Mouse (Mus musculus) testis, postnatal 14 days (tissue): Measurements from ENCODE around the gene Jph3.

Experiments
- DNase-seq: peaks from one replicate; pipeline ENCODE4 v3.0.0; 2021; ENCODE audit warnings: low spot score

Jph3 gene

DNA sequence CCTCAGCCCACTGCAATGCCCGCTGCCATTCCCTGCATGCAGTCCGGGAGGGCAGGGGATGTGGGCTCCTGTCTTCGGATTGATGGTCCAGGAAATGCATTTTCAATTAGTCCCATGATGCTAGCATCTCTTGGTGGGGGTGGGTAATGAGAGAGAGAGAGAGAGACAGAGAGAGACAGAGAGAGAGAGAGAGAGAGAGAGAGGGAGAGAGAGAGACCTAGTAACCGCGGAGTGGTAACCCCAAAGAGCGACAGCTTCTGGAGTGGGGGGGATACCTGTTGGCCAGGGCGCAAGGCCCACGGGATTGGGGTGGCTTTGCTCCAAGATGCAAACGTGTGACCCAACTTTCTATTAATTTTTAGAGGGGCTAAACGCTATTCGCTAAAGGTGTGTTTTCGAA is at the start of gene Jph3:
TSS of gene Jph3 (plus strand) at position 301 of the 400 bp plus-strand sequence.
- DNase-seq: no peak

DNA sequence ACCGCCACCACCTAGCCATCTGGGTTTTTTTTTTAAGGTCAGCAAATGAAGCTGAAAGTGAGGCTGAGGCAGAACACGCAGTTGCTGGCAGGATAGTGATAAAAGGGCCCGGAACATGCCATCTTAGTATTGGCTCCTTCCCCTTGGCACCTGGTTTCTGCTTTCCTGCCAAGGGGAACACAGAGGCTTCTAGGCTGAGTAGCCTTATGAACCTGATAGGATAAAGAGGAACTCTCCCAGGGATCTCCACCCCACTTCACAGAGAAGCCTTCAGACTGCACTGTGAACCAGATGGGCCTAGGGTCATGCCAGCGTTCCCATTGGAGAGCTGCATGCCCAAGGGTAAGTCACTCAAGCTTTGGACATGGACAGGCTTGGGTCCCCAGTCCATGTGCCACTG is 48.5 kb upstream of the Jph3 start:
- DNase-seq: no peak

DNA sequence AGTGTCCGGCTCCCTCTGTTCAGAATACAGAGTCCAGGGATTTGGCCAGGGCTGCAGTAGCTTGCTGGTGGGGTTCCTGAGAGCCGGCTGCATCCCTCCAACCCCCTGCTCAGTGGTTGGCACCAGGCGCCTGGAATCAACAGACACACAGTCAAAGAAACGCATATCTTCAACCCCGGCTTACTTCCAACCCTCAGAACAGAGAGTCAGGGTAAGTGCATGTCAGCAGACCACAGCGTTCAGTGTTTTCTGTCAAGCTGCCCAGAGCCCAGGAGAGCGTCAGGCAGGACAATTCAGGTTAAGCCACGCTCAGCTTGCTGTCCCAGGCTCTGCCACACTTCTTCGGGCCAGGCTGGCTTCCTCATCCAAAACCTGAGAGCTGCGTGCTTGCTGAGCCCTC is 48.0 kb upstream of the Jph3 start:
- no peak for DNase-seq

DNA sequence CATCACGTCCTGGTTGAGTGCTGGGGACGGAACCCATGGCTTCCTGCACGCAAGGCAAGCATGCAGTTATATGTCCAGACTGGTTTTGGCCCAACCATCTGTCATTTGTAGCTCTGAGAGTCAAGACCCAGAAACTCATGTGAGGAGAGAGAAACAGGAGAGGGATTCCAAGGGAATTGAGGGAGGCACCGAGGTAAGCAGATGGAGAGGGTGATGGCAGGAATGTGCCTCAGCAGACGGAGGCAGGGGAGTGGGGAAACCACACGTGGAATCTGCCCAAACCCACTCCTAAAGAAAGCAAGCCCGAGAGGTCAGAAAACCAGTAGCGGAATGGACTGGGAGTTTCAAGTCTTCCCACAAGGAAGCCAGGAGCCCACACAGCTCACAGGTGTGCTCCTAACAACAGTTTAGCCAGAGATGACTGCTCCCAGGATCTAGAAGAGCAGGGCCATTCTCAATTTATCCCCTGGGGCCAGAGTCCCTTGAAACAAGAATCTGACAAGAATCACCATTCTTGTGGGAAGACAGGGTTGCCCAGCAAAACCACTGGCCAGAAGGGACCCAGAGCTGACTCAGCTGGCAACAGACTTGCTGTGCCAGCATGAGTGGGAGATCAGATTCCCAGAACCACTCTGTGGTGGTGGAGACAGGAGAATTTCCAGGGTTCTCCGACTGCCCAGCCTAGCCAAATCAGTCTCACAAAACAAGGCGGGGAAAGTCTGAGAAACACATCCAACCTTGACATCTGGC is 46.2 kb upstream of the Jph3 start:
- no peak for DNase-seq

DNA sequence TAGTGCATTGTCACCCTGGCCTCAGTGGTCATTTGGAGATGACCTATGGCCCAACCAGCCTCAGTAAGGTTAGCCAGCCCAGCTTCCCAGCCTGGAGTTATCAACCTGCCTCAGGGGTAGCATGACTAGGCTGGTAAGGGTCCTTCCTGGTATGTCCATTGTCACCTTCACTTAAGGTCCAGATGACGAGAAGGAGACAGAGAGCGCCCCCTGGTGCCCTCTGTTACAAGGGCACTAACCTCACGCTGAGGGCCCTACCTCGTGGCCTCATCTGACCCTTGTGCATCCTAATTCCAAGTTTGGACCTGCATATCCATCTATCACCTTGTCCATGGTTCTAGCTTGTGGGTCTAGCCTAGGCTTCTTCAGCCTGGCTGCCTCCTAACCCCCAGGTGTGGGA is 44.0 kb upstream of the Jph3 start:
- DNase-seq: no peak

DNA sequence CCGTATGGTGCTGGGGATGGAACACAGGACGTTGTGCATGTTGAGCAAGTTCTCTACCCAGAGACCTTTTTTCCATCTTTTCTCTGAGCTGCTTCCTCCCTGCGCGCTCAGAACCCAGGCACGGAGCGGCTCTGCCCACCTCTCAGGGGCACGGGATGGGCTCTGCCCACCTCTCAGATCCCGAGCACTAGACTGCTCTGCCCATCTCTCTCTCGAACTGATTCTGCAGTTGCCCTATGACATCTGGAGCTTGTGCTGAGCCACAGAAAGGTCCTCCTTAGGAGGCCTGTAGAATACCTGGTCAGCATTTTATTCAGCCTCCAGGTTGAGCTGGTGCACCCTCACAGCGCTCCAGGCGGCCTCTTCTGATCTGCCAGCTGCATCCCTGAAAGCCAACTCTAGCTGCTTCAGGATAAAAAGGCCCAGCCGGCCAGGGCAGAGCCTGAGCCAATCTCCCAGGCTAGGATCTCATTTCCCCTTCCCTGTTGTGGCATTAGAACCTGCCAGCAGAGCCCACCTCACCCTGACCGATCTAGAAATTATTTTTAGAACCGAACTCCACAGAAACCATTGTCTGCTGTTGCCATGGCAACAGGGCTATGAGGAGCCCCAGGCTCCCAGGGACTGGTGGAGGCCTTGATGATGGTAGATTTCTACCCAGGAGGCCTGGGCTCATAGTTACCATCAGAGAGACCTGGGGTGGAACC is 41.8 kb upstream of the Jph3 start:
- no peak for DNase-seq

DNA sequence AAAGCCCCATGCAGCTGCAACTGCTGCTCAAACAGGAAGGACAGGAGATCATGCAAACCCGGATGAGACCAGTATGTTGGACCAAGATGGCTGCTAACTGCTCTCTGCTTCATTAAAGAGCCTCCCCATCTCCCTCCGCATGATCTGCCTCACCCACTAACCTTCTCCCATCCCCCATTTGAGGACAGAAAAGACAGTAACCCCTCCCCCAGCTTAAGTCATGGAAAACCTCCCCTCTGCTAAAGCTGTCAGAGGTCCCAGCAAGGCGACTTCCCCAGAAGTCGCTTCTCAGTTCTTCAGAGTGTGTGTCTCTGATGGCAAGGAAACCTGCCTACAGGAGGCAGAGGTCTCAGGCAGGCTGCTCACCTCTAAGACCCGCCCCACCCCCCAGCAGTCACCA is 40.9 kb upstream of the Jph3 start:
- no peak for DNase-seq

DNA sequence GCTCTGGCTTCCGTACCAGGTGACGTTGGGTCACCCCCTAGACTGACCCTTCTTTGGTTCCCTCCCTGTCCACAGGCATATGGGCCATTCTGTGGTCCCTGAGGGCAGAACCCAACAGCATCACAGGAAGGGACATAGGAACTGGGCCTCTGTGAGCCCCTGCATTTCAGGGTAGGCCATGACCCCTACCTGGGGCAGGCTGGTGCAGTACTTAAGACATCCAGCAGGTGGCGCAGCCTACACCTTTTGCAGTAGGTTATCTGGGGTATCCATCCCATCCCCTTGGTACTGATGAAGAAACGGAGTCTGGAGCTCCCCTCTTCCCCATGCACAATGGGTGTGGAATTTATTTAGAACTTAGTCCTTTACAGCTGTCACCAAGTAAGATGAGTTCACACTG is 35.0 kb upstream of the Jph3 start:
- DNase-seq: peak; percentile 57

DNA sequence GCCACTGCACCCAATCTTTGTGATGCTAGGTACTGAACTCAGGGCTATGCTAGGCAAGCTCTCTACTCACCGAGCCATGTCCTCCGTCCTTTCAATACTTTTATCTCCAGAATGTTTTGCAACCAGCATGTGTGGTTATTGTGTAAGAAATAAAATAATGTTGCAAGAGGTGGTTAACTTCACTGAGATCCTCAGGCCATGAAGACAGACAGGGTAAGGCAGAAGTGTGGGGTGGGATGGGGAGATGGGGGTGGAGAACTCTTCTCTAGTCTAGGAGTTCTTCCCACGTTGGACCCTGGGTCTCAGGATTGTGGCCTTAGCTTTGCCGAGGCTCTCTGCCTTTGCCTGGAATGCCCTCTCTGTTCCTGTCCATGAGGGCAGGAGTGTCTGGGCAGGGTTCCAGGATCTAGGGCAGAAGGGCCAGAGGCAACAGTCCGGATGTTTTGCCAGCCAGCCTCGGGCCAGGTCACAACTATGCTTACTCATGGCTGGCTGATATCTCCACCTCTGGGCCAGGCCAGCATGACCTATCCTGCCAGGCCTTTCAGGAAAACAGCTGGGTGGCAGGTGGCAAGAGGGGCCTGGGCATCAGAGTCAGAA is 33.7 kb upstream of the Jph3 start:
- peak; percentile 44 for DNase-seq

DNA sequence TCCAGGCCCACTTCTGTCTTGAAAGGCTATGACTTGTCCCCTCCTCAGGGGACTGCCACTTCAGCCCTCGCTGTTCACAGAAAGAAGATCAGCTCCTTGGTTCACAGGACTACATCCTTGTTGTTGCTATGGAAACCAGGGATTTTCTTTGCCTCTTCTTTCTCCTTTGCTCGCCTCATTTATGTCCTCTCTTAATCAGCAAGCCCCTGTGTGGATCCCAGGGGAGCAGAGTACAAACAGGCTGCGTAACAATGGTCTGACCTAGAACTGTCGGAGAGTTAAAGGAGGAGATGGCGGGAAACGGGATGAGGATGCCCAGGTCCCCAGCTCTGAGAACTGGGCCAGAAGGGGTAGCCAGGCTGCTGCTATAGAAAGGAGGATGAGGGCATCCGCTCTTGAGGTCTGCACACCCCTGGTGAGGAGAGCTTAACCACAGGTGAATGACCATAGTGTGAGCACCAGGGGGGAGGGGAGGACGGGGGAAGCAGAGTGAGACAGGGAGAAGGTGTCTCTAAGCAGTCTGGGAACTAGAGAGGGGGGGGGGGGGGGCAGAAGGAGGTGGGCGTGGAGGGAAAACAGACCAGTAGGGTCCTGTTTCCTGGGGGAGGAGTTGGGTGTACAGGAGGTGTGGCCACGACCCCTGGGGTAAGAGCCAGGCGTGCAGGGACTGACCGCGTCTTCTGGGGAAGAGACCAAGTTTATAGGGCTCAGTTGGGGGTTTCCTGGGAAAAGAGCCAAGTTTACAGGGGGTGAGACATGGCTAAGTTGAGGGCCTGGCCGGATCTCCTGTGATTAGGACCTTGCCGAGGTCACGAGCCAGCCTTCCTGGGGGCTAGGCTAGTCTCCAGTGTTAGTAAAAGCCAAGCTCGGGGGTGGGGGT is 31.4 kb upstream of the Jph3 start:
- DNase-seq: no peak

DNA sequence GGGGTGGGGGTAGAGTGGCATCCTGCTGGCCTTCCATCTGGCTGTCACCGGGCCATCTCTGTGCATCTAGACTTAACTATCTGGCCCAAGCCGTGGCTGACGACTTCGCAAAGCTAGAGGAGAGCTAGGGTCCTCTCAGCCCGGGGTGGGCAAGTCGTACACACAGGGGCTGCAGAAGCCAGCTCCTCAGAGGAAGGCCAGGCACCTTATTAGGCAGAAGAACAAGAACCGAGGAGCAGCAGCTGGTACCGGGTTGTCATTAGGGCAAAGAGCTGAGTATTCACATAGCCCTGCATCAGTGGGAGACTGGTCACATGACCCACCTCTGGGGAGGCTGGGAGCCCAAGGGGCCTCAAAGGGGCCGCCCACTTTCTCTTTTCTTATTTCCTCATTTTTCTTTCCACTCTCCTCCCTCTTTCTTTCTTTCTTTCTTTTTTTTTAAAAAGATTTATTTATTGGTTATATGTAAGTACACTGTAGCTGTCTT is 30.8 kb upstream of the Jph3 start:
- DNase-seq: no peak

DNA sequence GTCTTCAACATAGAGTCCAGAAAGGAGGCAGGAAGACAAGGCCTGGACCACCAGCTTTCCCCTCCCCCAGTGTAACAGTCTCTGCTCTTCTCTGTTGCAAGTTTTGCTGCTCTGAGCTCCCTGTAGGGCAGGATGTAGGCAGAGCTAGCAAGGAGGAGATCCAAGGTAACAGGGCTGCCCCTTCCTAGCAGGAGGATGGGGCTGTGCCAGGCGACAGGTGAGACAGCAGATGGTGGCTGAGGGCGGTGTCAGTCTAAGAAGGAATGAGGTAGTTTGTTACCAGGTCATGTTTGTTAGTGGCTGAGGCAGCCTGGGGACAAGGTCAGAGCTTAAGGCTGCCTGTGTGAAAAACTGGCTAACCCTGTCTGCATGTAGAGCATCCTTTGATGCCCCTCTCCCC is 29.5 kb upstream of the Jph3 start:
- DNase-seq: no peak

DNA sequence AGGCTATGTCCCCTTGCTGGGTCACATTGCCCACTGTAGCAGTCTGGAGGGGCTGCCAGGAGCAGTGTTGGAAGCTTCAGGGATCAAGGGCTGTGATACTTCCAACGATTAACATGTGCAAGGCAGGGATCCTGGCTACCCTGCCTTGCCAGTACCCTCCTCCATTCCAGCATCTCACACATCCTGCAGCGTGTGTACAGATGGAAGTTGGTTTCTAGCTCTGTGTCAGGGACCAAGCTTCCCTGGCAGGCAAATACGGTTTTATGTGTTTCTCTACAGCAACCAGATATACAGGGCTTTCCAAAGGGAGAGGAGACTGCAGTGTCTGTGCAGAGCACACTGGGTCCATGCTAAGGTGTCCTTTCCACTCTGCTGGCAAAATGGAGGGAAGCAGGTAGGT is 24.2 kb upstream of the Jph3 start:
- no peak for DNase-seq

DNA sequence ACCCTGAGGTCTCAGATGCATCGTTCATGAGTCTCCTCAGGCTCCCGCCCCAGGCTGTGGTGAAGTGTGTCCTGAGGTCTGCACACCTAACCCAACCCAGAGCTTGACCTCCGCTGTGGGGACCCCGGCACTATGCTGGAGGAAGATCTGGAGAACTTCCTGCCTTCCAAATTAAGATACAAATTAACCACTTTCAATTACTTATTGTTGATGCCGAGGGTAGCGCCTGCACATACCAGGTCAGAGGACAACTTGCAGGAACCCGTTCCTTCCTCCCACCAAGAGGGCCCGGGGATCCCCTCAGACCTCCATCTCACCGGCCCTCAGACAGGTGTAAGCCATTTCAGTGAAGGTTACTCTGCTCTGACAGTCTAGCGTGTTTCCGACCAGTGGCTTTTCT is 22.5 kb upstream of the Jph3 start:
- no peak for DNase-seq

DNA sequence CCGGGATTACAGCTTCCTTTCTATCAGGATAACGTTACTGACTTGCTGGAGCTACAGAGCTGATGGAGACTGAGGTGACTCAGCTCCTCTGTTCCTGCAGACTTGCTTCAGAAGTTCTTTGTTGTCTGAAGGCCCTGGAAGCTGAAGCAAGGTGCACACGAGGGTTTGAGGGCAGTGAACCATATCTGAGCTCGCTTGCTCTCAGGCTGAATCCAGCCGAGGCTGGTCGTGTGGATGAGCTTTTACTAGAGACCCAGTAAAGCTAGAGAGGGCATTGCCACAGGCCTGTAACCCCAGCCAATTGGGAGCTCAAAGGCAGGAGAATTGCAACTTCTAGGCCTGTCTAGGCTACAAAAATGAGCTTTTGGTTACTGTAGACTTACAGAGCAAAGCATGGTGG is 21.0 kb upstream of the Jph3 start:
- no peak for DNase-seq

DNA sequence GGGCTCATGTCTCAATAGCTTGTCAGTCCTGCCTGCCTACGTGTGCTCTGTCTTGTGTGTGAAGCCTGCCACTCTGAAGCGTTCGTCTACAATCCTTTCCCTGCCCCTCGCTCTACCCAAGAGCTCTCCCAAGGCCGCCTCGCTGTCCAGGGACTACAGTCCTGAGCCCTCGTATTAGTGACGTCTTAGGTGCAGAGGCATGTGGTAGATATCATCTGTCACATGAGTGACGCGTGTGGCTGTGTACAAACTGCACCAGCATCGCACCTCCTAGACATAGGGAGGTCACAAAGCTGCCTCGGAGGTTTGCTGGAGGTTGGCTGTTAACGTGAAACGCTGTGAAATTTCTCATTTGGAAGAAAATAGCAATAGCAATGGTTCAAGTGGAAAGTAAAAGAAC is 11.9 kb upstream of the Jph3 start:
- DNase-seq: no peak

DNA sequence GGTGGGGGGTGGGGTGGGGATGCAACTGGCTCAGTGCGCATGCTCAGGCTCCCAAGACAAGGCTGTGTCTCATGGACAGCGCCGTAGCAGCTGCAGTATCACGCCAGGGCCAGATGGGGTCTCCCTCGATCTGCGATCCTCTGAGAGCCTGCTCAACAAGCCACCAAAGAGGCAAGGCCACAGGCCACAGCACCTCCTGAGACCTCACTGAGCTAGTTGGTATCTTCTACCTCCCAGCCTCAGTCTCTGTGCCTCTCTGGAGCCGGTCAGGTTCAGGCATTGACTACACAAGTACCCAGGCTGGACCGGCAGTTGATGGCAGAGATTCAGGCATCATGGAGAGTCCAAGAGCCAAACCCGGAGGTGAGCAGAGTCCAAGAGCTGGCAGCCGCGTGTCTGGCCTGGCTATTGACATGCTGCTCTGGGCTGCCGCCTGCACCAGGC is 11.4 kb upstream of the Jph3 start:
- DNase-seq: peak; percentile 76

DNA sequence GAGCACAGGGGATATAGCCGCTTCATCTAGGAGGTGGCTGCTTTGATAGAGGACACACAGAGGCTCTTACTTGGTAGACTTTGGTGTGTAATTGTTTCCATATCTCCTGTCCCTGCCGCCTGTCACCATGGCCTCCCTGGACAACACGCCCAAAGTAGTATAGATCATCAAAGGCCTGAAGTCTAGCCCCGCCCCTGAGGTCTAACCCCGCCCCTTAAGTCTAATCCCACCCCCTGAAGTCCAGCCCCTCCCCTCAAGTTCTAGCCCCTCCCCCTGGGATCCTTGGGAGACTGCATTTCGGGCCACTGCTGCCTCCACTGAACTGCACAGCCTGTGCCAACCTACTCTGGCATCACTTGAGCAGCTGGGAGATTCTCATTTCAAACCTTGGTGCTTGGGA is 10.5 kb upstream of the Jph3 start:
- DNase-seq: no peak

DNA sequence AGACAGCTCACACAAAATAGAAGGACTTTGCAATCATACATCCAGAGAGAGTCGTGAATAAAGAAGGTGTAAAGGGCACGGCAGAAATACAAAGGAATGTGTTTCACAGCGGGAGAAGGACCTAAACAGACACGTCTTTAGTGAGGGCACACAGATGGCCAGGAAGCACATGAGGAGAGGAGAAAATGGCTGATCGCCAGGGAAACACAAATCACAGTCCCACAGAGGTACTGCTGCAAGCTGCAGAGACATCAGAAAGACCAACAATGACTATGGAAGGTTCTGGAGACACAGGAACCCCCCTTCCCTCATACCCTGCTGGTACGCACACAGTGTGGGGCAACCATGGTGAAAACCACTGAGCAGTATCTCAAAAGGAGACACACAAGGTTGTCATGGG is 8.4 kb upstream of the Jph3 start:
- no peak for DNase-seq

DNA sequence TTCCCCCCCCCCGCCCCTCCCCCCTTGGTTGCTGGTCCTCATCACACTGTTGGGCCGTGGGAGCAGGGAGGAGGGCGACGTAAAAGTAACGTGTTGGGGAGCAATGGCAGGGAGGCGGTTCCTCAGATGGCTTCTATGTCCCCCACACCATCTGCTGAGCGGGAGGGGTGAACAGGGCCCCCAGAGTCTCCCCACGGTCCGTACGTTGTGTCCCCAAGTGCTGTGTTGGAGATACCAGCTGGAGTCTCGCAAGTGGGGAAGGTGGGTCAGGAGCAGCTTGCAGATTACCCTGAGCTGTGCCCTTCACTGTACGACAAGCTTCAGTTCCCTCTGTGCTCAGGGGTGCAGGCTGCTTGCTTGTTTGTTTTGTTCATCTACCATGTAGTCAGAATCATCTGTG is 5.6 kb upstream of the Jph3 start:
- no peak for DNase-seq

DNA sequence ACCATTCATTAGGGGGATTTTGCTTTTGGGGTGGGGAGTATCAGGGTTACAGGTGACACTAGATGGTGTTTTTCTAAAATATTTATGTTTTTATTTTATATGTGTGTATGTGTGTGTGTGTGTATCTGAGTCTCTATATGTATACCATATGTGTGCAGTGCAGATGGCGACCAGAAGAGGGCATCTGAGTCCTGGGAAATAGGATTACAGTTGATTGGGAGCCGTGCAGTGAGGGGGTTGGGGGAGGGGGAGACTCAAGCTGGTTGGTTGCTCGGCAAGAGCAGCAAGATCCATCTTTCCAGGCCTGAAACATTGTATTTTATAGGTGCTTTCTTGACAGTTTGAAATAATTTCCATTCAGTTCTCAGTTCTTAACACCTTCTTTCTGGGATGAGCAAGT is 2.3 kb upstream of the Jph3 start:
- DNase-seq: no peak

DNA sequence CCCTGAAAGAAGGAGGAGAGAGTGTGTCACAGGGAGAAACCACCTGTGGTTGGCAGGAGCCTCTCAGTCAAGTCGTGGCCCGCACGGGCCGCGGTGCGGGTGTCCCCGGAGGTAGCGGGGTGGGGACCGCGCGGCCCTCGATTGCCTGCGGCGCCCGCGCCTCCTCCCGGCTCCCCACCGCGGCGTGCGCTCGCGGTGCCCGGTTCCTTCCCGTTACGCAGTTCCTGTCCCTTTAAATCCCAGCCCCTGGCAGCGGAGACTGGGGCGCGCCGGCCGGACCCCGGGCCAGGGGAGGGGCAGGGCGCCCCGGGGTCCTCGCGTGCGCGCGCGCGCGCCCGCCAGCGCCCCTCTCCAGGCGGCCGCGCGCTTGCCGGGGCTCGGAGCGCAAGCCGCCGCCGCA is 331 bp downstream of the Jph3 start:
- DNase-seq: no peak
